Mouse (Mus musculus) lung, postnatal 36 days (tissue): Measurements from ENCODE around the gene Alg14.

Experiments used
- DNase-seq: peaks from one replicate; pipeline ENCODE4 v3.0.0; 2022; ENCODE audit warnings: mixed read lengths

Gene Alg14

GRCm38 (mm10) chr3:121291560-121292258, at the start of gene Alg14:
Gene Alg14 (plus strand): TSS chr3:121291773.
- peak; percentile 99 for DNase-seq

DNA sequence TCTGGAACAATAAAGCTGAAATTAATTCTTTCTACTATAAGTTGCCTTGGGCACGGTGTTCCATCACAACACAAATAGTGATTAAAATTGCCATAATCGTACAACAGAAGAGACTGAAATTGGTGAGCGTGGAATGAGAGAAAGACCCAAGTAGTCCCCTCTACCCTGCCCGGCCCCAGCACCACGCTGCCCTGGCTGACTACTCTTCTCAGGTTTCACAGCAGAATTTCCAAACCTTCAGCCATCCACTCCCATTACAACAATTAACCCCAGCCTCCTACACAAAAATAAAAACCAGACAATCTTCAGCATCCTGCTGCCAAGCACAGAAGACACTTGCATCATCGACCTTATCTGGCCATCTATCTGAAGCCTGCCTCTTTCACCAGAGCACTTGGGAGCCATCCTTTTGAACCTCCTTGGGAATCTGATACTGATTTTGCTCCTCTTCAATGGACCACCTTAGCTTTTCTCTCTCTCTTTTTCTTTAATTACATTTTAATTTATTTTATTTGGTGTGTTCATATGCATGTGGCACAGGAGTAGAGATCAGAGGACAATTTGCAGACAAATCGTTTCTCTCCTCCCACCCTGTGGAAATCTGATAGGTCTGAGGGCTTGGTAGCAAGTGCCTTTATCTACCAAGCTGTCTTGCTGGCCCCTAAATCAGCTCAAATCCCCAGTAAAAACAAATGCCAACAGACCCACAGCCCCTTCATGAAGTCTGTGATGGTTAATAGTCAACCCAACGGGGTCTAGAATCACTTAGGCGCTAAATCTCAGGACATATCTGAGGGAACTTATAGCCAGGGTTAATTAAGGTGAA, 49.2 kb upstream of the Alg14 start:
- no peak for DNase-seq

DNA sequence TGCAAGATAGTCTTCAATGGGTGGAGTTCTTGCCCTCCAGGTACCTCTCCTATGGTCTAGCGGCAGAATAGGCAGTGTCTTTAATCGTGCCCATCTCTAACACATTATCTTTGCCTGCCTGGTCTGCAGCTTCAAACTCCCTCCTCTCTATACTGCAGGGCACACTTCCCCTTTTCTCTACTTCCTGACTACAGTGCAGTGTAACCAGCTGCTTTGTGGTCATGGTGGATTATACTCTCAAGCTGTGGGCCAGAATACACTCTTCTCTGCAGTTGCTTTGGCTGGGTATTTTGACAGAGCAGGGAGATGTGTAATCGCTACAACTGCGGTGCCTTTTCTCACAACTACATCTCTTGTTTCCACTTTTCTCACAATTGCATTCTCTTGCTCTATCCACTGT, 48.6 kb upstream of the Alg14 start:
- DNase-seq, result no peak

DNA sequence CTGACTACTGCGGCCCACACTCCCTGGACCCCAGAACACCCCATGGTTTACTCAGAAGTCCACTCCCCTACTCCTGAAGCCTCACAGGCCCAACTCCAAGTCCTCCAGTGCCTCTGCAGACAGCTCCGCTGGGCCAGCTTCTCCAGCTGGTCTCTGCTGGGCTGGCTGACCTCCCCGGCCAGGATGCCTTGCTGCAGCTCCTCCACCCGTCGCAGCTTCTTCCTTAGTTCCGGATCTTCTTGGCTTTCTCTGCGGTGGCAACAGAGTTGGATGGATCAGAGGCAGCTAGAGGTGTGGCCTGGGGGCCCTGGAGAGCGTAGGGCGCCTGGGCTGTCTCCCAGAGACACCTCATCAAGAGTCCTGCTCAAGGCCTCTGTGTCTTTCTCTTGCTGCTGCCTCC, 41.5 kb upstream of the Alg14 start:
- DNase-seq, result no peak

DNA sequence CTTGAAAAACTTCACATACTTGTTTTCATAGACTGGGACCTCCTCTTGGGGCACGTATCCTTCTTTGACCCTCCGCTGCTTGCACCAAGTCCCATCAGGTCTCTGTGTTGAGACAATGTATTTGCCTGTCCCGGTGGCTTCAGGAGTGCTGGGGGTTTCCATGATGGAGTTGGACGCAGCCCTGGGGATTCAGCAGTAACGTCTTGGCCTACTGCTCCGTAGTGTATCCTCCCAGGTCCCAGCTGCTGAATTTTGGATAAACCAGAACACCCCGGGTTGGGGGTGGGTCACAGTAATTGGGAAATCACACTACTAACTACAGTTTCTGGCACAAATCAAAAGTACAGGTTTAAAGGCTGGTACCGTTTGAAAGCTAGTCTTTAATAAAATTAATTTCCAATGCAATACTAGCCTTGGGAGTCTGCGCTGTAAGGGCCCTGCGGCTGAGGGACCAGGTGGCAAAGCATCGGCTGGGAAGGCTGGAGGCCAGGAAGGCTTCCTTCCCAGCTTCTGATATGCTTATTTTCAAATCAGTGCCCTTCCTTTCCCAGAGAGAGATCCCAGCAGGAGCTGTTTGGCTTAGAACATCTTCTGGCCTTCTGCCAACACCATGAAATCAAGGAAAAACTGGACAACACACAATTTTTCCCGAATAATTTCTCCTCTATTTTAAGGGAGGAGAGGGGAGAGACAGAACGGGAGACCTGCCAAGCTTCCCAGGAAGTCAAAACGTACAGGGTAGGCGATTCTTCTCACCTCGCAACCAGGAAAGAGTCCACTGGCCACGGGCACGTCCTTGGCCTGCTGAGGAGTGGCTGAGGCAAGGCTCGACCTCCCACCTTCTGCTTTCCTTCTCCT, 40.8 kb upstream of the Alg14 start:
- DNase-seq, result no peak

DNA sequence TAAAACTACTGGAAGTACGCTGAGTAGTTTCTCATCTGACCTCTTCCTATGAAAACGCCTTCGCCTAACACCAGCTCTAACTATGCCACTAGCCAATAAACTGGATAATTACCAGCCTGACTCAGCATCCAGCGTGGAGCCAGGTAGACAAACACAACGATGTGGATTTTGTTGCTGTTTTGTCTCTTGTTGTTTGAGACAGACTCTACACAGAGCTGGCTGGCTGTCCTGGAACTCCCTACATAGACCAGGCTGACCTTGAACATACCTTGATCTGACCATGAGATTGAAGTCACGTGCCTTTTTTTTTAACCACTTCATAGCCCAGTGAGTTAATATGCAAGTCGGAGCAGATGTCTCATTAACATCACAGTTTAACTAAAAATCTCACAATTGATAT, 36.1 kb upstream of the Alg14 start:
- DNase-seq, result no peak

DNA sequence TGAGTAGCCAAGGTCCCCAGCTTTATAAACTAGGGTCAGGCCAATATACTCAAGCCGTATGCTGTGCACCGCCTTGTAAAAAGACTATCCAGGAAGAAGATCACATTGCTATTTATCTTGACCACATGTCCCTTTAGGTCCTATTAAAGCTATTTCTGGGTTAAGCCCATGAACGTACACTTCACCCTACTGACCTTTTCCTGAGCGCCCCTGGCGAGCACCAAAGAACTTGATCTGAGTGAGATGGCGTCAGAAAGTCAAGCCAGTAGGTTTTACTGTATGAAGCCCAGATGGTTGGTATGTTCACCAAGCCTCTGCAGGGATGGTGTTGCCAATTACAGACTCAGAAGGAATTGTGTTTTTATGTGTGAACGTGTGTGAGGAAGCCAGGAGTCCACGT, 35.4 kb upstream of the Alg14 start:
- DNase-seq, result no peak

- DNase-seq, result peak; percentile 21
Observed at GRCm38 (mm10) chr3:121257418-121257817, 34.2 kb upstream of the Alg14 start.

DNA sequence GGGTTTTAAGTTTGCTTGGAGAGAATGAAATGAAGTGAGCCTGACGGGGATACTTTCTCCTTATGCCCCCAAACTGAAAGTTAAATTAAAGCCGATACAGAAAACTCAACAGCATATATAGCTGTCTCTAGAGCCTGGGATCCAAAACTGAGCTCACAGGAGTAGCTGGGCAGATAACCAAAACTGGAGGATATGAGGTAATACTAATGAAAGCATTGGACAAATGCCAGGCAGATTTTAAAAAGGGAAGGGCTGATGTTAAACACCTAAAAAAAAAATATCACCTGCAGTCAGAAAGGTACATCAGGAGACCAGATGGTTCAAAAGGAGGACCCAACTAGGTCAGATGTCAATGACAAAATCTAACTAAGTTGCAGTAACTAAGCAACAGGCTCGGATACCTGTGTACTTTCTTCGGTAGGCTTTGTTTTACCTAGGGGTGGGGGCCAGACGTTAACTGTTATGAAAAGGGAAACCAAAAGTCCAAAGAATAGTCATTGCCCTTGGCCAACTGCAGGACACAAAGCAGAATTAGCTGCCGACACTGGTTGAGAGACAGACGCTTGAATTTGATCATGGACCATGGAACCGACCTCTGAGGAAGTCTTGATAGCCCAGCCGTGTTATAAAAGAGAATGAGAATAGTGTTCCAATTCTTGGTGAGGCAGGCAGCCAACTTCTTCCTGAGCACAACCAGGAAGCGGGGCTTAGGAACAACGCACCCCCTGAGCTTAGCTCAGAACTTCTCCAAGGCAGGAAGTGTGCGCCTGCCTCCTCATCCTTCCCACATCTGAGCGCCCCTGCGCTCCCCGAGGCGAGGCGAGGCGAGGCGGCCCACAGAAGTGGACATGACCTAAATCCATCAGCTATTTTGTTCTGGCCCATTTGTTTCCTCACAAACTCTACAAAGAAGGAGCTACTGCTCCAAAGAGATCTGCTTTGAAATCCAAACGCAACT, 32.8 kb upstream of the Alg14 start:
- peak; percentile 43 for DNase-seq

GRCm38 (mm10) chr3:121260041-121260440, 31.5 kb upstream of the Alg14 start:
- no peak for DNase-seq

DNA sequence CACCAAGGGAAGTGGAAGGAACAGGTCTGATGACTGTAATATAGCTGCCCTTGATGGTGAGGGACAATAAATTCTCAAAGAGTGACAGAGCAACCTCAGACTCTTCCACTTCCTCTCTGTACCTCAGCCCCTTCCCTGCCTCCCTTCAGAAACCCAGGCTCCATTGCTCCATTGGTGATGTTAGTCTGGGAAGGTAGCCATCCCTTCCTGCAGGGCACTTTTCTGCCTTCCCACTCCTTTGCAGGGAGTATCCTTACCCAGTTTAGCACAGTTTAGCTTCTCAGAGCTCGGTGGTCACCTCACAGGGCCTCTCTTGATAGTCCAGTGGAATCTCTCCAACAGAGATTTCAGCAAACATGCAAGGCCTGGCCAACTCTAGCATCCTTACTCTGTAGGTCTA, 30.7 kb upstream of the Alg14 start:
- DNase-seq, result no peak

- no peak for DNase-seq
Observed at GRCm38 (mm10) chr3:121261251-121261650, 30.3 kb upstream of the Alg14 start.

- no peak for DNase-seq
Observed at GRCm38 (mm10) chr3:121261939-121262520, 29.5 kb upstream of the Alg14 start.

- peak; percentile 50 for DNase-seq
Observed at GRCm38 (mm10) chr3:121262521-121263204, 28.9 kb upstream of the Alg14 start.

DNA sequence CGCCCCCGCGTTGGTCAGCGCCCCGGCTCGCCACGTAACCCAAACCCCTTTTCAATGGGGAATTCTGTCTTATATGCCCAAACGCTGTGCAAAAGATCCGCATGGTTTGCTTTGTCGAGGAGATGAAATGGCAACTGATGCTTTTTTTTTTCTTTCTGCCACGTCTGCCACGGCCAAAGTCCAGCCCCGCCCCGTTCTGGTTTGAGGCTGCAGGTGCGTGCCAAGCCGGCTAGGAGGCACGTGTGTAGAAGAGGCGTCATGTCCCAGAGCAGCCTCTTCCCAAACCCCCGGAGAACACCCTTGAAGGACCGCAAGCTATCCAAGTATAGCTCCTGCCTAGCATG, 28.4 kb upstream of the Alg14 start:
- peak; percentile 70 for DNase-seq

- DNase-seq, result no peak
Observed at GRCm38 (mm10) chr3:121264242-121264641, 27.3 kb upstream of the Alg14 start.

DNA sequence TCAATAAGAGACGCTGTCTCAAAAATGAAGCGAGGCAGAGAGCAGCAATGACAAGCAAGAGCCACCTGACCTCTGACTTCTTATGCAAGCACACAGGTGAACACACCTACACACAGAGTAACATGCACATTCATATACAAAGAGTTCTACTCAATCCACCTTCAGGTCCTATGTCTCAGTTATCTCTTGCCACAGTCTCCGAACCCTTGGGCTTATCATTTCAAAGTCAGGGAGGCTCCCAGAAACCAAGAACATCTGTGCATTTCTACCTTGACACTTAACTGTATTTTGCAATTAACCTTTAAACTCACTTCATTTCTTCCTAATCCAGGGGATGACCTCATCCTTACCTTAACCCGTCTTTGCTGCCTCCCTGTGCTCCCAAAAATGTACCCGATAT, 24.3 kb upstream of the Alg14 start:
- no peak for DNase-seq

DNA sequence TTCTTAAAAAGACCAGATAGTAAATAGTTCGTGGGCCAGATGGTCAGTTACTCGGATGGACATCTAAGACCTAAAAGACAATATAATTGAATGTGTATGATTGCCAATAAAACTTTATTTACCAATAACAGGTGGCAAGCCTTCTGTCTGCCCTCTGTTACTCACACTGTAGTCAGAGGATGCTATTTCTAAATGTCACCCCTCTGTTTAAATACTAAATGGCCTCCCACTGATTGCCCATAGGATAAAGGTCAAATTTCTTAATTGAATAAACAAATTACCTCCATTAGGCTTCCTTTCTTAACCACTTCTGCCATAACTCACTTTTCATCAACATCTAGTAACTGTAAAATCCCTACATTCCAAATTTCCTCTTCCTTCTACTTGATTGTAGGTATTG, 19.0 kb upstream of the Alg14 start:
- DNase-seq, result no peak

DNA sequence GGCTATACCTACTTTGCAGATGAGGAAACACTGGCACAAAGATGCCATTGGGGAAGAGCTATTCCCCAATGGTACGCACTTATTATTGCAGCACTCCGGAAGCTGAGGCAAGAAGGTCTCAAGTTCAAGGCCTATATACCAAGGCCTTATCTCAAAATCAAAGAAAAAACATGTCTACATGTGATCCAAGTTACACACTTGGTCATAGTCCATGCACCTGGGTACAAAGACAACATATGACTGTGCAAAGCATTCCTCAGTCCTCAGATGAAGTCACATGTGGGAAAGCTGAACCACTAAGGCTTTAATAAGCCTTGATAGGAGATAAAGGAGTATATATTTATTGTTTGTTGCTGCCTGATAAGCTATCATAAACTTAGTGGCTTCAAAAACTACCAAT, 17.6 kb upstream of the Alg14 start:
- DNase-seq, result no peak

DNA sequence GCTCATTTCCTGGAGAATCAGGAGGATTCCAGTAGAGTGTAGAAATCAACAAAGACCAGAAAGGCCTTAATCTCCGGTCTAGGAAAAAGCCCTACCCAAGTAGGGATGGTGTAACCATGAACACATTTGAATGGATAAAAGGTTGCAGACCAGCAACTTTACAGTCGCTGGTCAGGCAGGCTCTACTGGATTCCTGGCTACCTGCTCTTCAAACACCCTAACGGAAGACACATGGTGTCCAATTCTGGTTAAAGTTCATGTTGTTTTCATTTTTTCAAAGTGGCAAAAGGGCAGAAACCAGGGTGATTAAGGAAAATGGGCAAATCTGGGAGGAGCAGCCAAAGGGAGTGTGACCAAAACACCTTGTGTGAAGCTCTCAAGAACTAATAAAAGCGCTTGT, 14.6 kb upstream of the Alg14 start:
- peak; percentile 28 for DNase-seq

GRCm38 (mm10) chr3:121277557-121277956, 14.0 kb upstream of the Alg14 start:
- DNase-seq, result peak; percentile 47
